Mouse (Mus musculus) urinary bladder, postnatal 25 days (tissue): Measurements from ENCODE around the gene Gli1.
"Not testable (repeated sequence)": the region's sequence is repeated elsewhere in the genome, so short reads cannot be mapped to it uniquely, and the experiment has no call there.

Experiments used
- DNase-seq: peaks from one replicate; pipeline ENCODE4 v3.0.0; 2022; ENCODE audit warnings: low spot score

Gene Gli1

GRCm38 (mm10) chr10:127321621-127322020 is 20.2 kb downstream of the Gli1 start, which contains the start of gene Arhgap9:
Gene Arhgap9 (plus strand): TSS chr10:127321964.
- DNase-seq, result no peak

GRCm38 (mm10) chr10:127319969-127320368 is 21.8 kb downstream of the Gli1 start:
- DNase-seq, result no peak

- no peak for DNase-seq
Observed at GRCm38 (mm10) chr10:127318009-127318408, 23.8 kb downstream of the Gli1 start.

- DNase-seq, result no peak
Observed at GRCm38 (mm10) chr10:127317277-127317676, 24.5 kb downstream of the Gli1 start.

GRCm38 (mm10) chr10:127314950-127315349 is 26.8 kb downstream of the Gli1 start:
- DNase-seq, result not testable (repeated sequence)

- DNase-seq, result not testable (repeated sequence)
Observed at GRCm38 (mm10) chr10:127313516-127313915, 28.3 kb downstream of the Gli1 start.

GRCm38 (mm10) chr10:127312858-127313257 is 28.9 kb downstream of the Gli1 start:
- no peak for DNase-seq

- DNase-seq, result peak; percentile 74
Observed at GRCm38 (mm10) chr10:127312356-127312676, 29.5 kb downstream of the Gli1 start.

GRCm38 (mm10) chr10:127311476-127312355 is 30.1 kb downstream of the Gli1 start, which contains the start of gene Mars:
Gene Mars (minus strand): TSS chr10:127311786.
- peak; percentile 87 for DNase-seq

GRCm38 (mm10) chr10:127310523-127311475 is 31.0 kb downstream of the Gli1 start:
- no peak for DNase-seq

- DNase-seq, result not testable (repeated sequence)
Observed at GRCm38 (mm10) chr10:127309167-127309566, 32.6 kb downstream of the Gli1 start.

- no peak for DNase-seq
Observed at GRCm38 (mm10) chr10:127303136-127303535, 38.6 kb downstream of the Gli1 start.

- no peak for DNase-seq
Observed at GRCm38 (mm10) chr10:127300361-127300760, 41.4 kb downstream of the Gli1 start.

GRCm38 (mm10) chr10:127297015-127297871 is 44.5 kb downstream of the Gli1 start:
- no peak for DNase-seq

- DNase-seq, result no peak
Observed at GRCm38 (mm10) chr10:127295986-127296794, 45.6 kb downstream of the Gli1 start.

- DNase-seq, result no peak
Observed at GRCm38 (mm10) chr10:127294895-127295510, 46.8 kb downstream of the Gli1 start.

- no peak for DNase-seq
Observed at GRCm38 (mm10) chr10:127293590-127294113, 48.1 kb downstream of the Gli1 start.

GRCm38 (mm10) chr10:127292987-127293538 is 48.7 kb downstream of the Gli1 start:
- no peak for DNase-seq

- no peak for DNase-seq
Observed at GRCm38 (mm10) chr10:127291881-127292638, 49.7 kb downstream of the Gli1 start.
